Mouse (Mus musculus): ENCODE results near the gene Maats1. TPM values are rescaled to one million over a fixed set of nuclear protein-coding genes. Genes with fewer than 3 reads are reported as not detected.
A peak's percentile ranks its signal among the peaks of the same experiment; 100 is the strongest.

Gene Maats1
- total RNA-seq, 1 experiment from 2014 or later, result 0.36 TPM

DNA sequence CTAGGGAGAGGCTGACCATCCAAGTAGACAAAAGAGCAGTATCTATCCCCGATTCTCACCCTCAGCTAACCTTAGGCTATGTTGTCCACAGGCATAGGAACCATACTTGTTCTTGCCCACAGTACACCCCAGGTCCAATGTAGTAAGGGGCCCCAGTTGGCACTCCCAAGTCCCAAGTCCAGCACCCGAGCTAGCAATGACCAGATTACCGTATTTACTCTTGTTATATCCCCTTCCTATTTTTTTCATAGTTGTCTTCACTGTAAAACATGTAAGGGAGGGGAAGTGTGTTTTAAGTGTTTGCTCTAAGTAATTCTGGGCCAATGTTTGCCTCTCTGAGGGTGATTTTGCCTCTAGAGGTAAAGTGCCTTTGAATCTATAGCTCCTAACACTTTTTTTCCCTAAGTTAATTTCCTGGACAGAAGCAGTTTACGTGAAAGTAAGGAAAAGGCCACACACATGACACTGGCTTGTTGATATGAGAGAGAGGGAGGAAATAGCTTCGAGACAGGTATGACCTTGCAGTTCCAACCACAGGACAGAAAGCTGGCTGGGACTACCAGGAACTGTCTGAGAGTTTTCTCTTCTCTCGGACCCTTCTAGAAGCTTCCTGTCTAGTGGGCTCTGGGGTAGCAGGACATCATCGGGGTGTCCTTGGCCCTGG is 47.1 kb downstream of the Maats1 start, which contains the start of gene Nr1i2:
Gene Nr1i2, minus strand, starts transcription at position 140 of the 664 bp plus-strand sequence.
- no peak for DNase-seq

DNA sequence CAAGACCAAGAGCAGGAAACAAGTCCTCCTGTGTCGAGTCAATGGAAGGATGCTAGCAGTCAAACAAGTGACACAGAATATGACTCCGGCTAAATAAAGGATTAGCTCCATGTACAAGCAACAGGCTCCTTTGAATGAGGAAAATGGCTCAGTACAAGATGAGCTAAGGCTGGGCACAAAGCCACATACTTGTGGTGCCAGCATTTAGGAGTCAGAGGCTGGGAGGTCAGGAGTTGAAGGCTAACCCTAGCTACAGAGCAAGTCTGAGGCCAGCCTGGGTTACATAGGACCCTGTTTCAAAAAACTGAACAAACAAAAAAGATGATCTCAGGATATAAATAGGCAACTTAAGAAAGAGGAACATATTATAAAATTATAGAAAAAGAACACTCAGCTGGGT is 51.8 kb downstream of the Maats1 start:
- DNase-seq, result peak; percentile 38

DNA sequence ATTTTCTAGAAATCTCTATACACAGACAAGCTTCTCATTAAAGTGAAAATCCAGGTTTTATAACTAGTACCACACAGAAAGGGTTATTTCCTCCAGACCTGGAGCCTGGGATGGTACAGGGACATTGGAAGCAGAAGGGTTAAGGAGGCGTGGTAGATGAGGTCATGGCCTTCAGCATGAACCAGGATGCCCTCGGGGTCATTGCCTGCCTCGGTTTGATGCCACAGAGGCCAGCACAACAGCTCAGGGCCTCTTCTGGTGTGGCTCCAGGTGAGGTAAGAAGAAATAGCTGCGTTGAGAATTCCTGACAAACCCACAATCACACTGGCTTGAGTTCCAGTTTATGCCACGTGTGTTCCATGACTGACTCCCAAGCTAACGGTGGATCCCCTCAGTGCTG is 53.1 kb downstream of the Maats1 start:
- no peak for DNase-seq

DNA sequence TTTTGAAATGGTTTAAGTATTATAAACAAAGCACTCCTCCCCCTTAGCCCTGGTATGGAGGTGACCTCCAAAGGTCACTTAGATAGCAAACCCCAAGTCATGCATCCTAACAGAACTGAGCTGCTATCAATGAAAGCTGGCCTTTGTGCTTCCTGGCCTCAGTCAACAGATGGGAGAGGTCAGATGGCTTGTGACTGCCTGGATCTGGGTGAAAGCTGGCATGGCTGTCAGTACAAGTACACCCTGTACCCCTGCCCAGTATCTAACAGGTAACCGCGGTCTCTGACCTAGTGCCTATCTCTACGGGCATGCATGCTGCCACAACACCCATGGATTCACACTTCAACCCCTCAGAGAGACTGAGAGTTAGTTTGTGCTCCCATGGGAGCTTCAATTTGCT is 54.2 kb downstream of the Maats1 start:
- no peak for DNase-seq

DNA sequence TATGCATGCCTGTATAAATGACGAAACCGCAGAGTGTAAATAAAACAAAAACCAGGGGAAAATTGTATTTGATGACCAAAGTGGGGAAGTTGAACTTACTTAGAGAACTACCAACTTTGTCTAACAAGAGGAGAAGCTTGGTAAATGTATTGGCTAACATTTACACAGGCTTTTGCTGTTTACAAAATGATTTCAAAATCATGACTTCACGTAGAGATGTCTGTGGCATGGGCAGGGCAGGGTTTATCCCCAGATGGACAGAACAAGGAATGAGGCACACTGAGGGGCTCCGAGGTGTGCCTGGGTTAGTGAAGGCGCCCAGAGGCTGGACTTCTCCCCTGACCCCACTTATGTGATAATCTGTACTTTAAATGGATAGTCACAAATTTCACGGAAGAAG is 54.6 kb downstream of the Maats1 start:
- DNase-seq, result no peak

DNA sequence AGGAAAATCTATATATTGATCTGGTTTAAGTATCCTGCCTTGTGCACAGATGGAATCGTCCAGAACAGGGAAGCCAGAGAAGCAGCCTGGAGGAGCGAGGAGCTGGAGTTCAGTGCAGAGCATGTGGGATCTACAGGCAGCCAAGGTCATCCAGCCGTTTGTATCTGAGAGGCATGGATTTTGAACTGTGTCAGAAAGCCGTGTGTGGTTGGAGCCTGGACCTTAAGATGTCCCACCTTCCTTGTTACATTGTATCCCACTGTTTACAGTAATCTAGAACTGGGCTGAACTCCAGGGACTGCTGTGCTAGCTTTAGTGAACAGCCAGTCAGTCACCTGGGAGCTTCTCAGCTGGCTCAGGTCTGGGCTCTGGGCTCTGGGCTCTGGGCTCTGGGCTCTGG is 55.4 kb downstream of the Maats1 start:
- no peak for DNase-seq

DNA sequence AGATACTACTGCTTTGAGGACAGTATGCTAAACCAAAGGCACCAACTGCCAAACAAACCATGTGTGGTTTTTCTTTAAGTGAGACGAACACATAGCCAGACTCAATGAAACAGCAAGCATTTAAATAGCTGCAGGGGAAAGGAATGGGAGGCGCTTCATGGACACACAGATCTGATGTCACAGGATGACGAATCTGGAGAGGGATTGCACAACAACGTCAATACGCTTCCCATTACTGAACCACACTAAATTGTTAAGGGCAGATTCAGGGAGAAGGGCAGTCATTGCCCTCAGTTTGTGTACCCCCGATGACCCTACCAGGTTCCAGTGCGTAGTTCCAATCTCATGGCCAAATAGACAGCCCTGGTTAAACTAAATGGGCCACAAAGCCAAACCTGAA is 56.1 kb downstream of the Maats1 start:
- no peak for DNase-seq

DNA sequence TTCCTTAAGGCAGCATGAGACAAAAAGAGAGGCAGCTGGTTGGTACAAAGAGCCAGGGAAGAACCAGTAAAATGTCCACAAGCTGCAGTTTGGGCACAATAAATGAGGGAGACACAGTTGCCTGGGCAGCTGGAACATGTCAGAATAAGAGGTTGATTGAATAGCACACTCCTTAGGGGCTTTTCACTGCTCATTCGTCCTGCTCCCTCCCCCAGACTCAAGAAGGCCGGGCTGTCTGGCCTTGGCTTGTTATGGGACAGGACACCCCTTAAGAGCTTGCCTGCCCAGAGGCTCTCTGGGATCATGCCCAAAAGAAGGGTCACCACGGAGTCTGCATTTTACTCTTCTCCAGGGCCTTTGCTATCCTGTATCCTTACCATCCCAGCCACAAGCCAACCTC is 58.6 kb downstream of the Maats1 start:
- no peak for DNase-seq

DNA sequence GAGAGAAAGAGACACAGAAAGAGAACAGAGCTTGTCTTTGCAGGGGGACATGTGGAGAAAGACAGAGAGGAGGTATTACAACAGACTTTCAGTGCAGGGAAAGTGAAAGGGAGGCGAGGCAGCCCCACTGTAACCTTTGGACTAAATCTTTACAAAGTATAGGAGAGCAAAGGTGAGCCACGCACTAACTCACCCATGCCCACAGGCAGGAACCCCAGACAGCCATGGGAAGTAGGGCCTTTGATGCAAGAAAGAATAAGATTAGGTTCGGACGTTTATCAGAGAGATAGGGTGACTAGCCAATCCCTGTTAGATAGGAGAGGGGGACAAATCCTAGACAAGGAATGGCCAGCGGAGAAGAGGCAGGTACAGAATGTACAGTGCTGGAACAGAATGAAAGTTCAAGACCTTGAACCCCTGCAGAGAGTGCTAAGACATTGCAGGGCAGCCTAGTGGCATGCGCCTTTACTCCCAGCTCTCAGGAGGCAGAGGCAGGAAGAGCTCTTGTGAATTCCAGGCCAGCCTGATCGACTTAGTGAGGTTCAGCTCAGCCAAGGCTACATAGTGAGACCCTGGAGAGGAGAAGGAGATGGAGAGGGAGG is 59.3 kb downstream of the Maats1 start:
- no peak for DNase-seq

DNA sequence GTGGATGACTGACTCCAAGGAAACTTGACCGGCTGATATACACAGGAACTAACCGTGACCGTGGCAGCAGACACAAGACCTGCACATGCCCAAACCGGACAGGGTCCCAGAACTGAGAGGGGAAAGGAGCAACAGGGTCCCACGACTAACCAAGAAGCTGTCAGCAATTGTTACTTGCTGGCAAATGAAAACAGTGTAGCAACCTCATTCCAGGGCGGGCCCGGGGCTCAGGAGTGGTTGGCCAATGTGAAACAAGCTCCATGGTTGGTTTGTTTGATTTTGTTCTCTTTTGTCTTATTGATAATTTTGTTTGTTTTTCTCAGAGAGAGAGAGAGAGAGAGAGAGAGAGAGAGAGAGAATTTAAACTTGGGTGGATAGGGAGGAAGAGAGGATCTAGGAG is 61.0 kb downstream of the Maats1 start:
- DNase-seq, result no peak

DNA sequence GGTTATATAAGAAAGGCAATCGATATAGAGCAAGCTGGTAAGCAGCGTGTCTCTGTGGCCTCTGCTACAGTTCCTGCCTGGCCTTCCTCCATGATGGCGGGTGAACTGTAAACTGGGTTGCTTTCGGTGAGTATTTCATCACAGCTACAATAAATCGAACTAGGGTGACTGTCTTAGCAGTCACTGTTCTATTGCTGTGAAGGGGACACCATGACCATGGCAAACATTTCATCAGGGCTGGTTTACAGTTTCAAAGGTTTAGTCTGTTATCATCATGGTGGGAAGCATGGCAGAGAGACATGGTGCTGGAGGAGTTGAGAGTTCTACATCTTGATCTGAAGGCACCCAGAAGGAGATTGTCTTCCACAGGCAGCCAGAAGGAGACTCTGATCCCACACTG is 62.1 kb downstream of the Maats1 start:
- DNase-seq, result no peak

DNA sequence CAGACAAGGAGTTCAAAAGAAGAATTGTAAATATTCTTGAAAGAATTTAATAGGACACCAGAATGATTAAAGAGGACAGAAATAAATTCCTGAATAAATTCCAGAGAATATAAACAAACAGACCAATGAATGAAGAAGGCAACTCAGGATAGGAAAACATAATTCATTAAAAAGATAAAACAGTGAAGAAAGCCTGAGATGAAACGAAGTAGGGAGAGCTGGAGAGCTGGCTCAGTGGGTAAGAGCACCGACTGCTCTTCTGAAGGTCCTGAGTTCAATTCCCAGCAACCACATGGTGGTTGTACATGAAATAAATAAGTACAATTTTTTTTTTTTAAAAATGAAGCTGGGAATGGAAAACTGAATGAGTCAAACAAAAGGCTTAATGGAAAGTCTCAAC is 67.2 kb downstream of the Maats1 start:
- no peak for DNase-seq

DNA sequence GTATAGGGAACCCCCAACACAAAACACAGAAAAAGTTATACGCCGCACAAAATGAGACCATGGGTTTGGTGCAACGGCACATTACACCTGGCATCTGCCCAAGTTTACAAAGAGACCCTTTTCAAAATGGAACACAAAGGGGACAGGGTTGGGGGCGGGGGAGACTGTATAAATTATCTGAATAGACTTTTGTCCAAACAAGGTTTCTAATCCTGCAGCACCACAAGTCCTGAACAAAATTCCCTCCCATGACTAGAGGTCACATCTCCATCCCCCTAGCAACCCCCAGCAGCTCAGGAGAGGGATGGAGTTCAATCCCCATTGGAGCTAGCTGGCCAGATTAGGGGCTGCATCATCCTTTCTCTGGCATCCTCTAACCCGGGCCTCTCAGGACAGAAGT is 69.5 kb downstream of the Maats1 start:
- DNase-seq, result no peak

DNA sequence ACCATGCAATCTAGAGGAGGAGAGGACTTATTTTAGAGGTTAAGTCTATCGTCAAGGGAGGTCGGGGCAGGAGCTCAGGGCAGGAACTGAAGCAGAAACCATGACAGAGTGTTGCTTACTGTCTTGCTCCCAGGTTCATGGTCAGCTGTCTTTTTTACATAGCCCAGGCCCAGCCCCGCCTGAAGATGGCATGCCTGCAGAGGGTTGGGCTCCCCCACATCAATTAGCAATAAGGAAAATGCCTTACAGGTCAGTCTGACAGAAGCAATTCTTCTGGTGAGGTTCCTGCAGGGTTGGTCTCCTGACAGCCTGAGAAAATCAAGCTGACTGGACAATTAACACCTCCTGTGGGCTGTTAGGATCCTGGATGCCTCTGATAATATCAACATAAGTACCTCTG is 70.3 kb downstream of the Maats1 start:
- DNase-seq, result no peak

DNA sequence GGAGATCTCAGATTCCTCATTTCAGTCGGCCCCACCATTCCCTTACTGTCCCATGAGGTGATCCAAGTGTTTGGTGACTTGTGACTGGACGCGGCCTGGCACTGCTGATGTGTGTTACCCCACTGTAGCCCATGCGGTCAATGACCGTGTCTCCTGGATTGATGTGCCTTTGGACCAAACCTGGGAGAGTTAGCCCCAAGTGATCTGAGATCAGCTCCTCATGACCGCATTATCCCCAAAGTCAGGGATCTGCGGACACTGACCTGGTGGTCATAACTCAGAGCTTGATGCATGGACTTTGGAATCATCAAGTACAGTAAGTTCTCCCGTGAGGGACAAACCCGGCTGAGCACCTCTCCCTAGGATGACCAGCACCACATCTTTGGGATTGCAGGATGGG is 86.0 kb downstream of the Maats1 start:
- DNase-seq, result no peak

DNA sequence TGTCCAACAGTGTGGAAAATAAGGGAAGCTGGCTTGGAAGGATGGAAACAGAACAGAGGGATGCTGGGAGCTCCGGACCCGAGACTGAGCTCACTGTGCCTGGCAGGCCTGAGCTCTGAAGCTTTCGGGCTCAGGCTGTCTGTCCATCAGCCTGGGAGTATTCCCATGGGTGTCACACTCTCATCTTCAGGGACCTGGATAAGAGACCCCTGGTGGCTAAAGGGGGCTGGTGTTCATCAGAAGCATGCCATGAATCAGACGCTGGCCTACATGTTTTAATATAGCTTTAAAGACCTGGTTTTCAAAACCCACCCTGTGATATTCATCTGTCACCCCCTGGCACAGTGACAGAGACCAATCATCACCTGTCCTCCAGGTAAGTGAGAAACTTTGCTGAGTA is 86.8 kb downstream of the Maats1 start:
- DNase-seq, result no peak

DNA sequence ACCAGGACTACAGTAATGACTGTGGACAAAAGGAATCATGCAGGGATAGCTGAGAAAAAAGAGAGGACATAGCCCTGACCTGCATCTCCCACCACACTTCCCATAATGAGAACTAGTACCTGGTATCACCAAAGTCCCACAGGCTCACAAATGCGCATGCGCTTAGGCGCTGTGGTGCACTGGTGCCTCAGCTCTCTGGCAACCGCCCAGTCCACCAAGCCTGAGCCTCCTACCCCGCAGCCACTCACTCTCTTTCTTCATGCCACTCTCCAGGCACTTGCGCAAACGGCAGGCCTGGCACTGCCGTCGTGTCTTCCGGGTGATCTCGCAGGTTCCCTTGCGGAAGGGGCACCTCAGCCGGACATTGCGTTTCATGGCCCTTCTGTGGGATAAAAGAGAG is 87.9 kb downstream of the Maats1 start:
- peak; percentile 21 for DNase-seq

DNA sequence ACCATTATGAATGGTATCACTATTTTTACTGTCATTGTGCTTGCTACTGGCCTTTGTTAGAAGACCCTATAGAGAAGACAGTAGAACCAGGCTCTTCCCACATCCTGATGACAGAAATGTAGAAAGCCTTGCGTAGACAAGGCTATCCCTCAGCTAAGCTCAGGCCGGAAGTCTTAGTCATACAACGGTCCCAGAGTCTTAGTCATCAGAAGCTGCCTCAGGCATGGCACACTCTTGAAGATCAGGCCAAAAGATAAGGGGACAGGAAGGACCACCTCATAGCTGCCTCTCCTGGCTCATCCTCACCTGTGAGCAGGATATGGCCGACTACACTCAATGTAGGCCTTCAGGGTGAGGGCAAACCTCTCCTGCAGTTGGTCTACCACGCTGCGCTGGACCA is 91.5 kb downstream of the Maats1 start:
- no peak for DNase-seq

DNA sequence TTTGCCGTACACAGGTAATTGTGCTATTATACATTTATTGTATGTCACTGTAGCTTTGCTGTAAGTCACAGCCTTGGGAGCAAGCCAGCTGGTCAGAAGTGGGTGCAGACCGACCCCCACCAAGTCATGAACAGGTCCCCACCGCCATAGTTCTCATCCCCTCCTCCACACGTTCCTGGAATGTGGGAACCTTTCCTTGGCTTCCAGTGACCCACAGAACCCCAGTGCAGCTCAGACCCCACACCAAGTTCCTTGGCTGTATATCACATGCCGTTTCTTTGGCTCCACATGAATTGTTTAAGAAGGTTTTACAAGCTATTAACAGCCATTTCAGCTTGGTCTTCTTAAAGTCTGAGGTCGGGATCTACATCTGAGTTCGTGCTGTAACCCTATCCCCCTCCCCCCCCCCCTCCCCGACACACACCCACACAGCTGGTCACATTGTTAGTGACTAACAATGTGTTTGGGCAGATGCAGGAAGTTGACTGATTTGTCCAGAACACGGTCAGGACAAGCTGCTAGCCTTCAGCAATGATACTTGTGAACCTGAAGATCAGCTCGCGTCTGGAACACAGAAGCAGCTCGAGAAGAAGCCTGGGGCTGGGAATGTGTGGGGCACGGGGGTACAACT is 93.5 kb downstream of the Maats1 start:
- no peak for DNase-seq

Other genes starting within 250 kb of the Maats1 start
- not detected in 2 replicates for gene Nr1i2, start 47.3 kb downstream of the Maats1 start, total RNA-seq (2021)
- 271 and 273 TPM in 2 replicates for gene Cox17, start 4.8 kb upstream of the Maats1 start, total RNA-seq (2021)
- gene Gm21987, start 4.9 kb upstream of the Maats1 start, total RNA-seq (2021), result not detected in 2 replicates
- gene Popdc2, start 20.1 kb upstream of the Maats1 start, total RNA-seq (2021), result 1.5 TPM in 2 replicates
- 30.8 and 37.4 TPM in 2 replicates for gene Pla1a, start 91.0 kb upstream of the Maats1 start, total RNA-seq (2021)
- 44.3 and 52.0 TPM in 2 replicates for gene Adprh, start 110.6 kb upstream of the Maats1 start, total RNA-seq (2021)
- 0.67 TPM in 1 of 2 replicates, not detected in the other for gene Cd80, start 113.4 kb upstream of the Maats1 start, total RNA-seq (2021)
- gene Timmdc1, start 180.5 kb upstream of the Maats1 start, total RNA-seq (2021), result 39.1 and 44.3 TPM in 2 replicates
- 29.6 and 34.0 TPM in 2 replicates for gene Poglut1, start 208.1 kb upstream of the Maats1 start, total RNA-seq (2021)
- 74.4 and 80.8 TPM in 2 replicates for gene Tmem39a, start 216.6 kb upstream of the Maats1 start, total RNA-seq (2021)

Measured in adrenal gland, postnatal 25 days (tissue).